Mouse (Mus musculus): ENCODE data around the gene Fkbp6. TPM values are rescaled to one million over a fixed set of nuclear protein-coding genes. Genes with fewer than 3 reads are reported as not detected.

The Fkbp6 gene
- polyA plus RNA-seq, 1 experiment from 2014 or later, result 0.46 TPM

GRCm38 (mm10) chr5:135316177-135316576, 33.7 kb downstream of the Fkbp6 start:
- no peak overlapping the region for H3K9ac ChIP-seq (ENCODE audit: low read depth, low read length)
- no peak overlapping the region for H3K4me3 ChIP-seq (ENCODE audit: low read depth, low read length)
- WGBS (ENCODE audit: insufficient replicate concordance), result 69% methylated on average over 3 of the region's 3 CpGs
- no peaks in the 10 kb centered on the region for H3K27me3 ChIP-seq (ENCODE audit: control insufficient read depth, insufficient read depth, low read length)
- H3K36me3 ChIP-seq (ENCODE audit: control insufficient read depth, insufficient read depth, low read length), result no peaks in the 10 kb centered on the region
- no peak for ATAC-seq (replicated peaks; ENCODE audit: insufficient number of reproducible peaks, low FRiP score, low TSS enrichment)
- no peak overlapping the region for H3K4me2 ChIP-seq
- H3K27ac ChIP-seq (ENCODE audit: low read depth, low read length), result no peak overlapping the region
- H3K9me3 ChIP-seq (replicated peaks; ENCODE audit: control insufficient read depth, low read length), result no peaks in the 10 kb centered on the region
- no peaks in the 10 kb centered on the region for H3K4me1 ChIP-seq (ENCODE audit: control insufficient read depth, insufficient read depth, low read length)

- Histone ChIP-seq H3K4me2 (no peak overlapping the region), H3K27me3 (ENCODE audit: control insufficient read depth, insufficient read depth, low read length) (0 out of 2 replicates have a peak, but pooled peaks cover 2% of the 10 kb centered on the region), H3K9me3 (replicated peaks; ENCODE audit: control insufficient read depth, low read length) (no peaks in the 10 kb centered on the region), H3K4me3 (ENCODE audit: low read depth, low read length) (no peak overlapping the region), H3K36me3 (ENCODE audit: control insufficient read depth, insufficient read depth, low read length) (no peaks in the 10 kb centered on the region), H3K9ac (ENCODE audit: low read depth, low read length) (no peak overlapping the region), H3K4me1 (ENCODE audit: control insufficient read depth, insufficient read depth, low read length) (no peaks in the 10 kb centered on the region), H3K27ac (ENCODE audit: low read depth, low read length) (no peak overlapping the region)
- WGBS (ENCODE audit: insufficient replicate concordance), result 42% methylated on average over 10 of the region's 10 CpGs
- ATAC-seq (replicated peaks; ENCODE audit: insufficient number of reproducible peaks, low FRiP score, low TSS enrichment), result no peak
Measured at GRCm38 (mm10) chr5:135306321-135306965, 43.4 kb downstream of the Fkbp6 start.

- no peak overlapping the region for H3K4me3 ChIP-seq (ENCODE audit: low read depth, low read length)
- no peaks in the 10 kb centered on the region for H3K9me3 ChIP-seq (replicated peaks; ENCODE audit: control insufficient read depth, low read length)
- H3K9ac ChIP-seq (ENCODE audit: low read depth, low read length), result no peak overlapping the region
Measured at GRCm38 (mm10) chr5:135302454-135302853, 47.4 kb downstream of the Fkbp6 start.

GRCm38 (mm10) chr5:135301916-135302315, 47.9 kb downstream of the Fkbp6 start:
- no peaks in the 10 kb centered on the region; the same call in 1 of the 2 replicates for H3K27me3 ChIP-seq (ENCODE audit: control insufficient read depth, insufficient read depth, low read length)
- H3K4me1 ChIP-seq (ENCODE audit: control insufficient read depth, insufficient read depth, low read length), result no peaks in the 10 kb centered on the region
- no peak overlapping the region for H3K27ac ChIP-seq (ENCODE audit: low read depth, low read length)
- H3K9me3 ChIP-seq (replicated peaks; ENCODE audit: control insufficient read depth, low read length), result no peaks in the 10 kb centered on the region
- no peak overlapping the region for H3K9ac ChIP-seq (ENCODE audit: low read depth, low read length)
- no peaks in the 10 kb centered on the region for H3K36me3 ChIP-seq (ENCODE audit: control insufficient read depth, insufficient read depth, low read length)
- H3K4me2 ChIP-seq, result no peak overlapping the region
- 28% methylated on average over 3 of the region's 3 CpGs for WGBS (ENCODE audit: insufficient replicate concordance)
- ATAC-seq (replicated peaks; ENCODE audit: insufficient number of reproducible peaks, low FRiP score, low TSS enrichment), result no peak
- H3K4me3 ChIP-seq (ENCODE audit: low read depth, low read length), result no peak overlapping the region

More at GRCm38 (mm10) chr5:135302454-135302853, 47.4 kb downstream of the Fkbp6 start:
- no peaks in the 10 kb centered on the region for H3K36me3 ChIP-seq (ENCODE audit: control insufficient read depth, insufficient read depth, low read length)
- no peaks in the 10 kb centered on the region; the same call in 1 of the 2 replicates for H3K27me3 ChIP-seq (ENCODE audit: control insufficient read depth, insufficient read depth, low read length)
- 69% methylated on average over 3 of the region's 3 CpGs for WGBS (ENCODE audit: insufficient replicate concordance)
- no peaks in the 10 kb centered on the region for H3K4me1 ChIP-seq (ENCODE audit: control insufficient read depth, insufficient read depth, low read length)
- H3K4me2 ChIP-seq, result no peak overlapping the region
- no peak overlapping the region for H3K27ac ChIP-seq (ENCODE audit: low read depth, low read length)
- ATAC-seq (replicated peaks; ENCODE audit: insufficient number of reproducible peaks, low FRiP score, low TSS enrichment), result no peak

- H3K27me3 ChIP-seq (ENCODE audit: control insufficient read depth, insufficient read depth, low read length), result 0 out of 2 replicates have a peak, but pooled peaks cover 3% of the 10 kb centered on the region
- H3K27ac ChIP-seq (ENCODE audit: low read depth, low read length), result no peak overlapping the region
- H3K9ac ChIP-seq (ENCODE audit: low read depth, low read length), result no peak overlapping the region
- H3K36me3 ChIP-seq (ENCODE audit: control insufficient read depth, insufficient read depth, low read length), result no peaks in the 10 kb centered on the region
- H3K4me2 ChIP-seq, result no peak overlapping the region
- no peaks in the 10 kb centered on the region for H3K9me3 ChIP-seq (replicated peaks; ENCODE audit: control insufficient read depth, low read length)
- H3K4me1 ChIP-seq (ENCODE audit: control insufficient read depth, insufficient read depth, low read length), result no peaks in the 10 kb centered on the region
- no peak for ATAC-seq (replicated peaks; ENCODE audit: insufficient number of reproducible peaks, low FRiP score, low TSS enrichment)
- H3K4me3 ChIP-seq (ENCODE audit: low read depth, low read length), result no peak overlapping the region
- 79% methylated on average over 2 of the region's 2 CpGs for WGBS (ENCODE audit: insufficient replicate concordance)
Measured at GRCm38 (mm10) chr5:135292001-135292400, 57.8 kb downstream of the Fkbp6 start.

GRCm38 (mm10) chr5:135291193-135291592, 58.7 kb downstream of the Fkbp6 start:
- 56% methylated on average over 4 of the region's 4 CpGs for whole genome bisulfite sequencing (ENCODE audit: insufficient replicate concordance)
- Histone ChIP-seq H3K27me3 (ENCODE audit: control insufficient read depth, insufficient read depth, low read length) (0 out of 2 replicates have a peak, but pooled peaks cover 4% of the 10 kb centered on the region), H3K4me2 (no peak overlapping the region), H3K4me1 (ENCODE audit: control insufficient read depth, insufficient read depth, low read length) (no peaks in the 10 kb centered on the region), H3K9me3 (replicated peaks; ENCODE audit: control insufficient read depth, low read length) (no peaks in the 10 kb centered on the region), H3K4me3 (ENCODE audit: low read depth, low read length) (no peak overlapping the region), H3K36me3 (ENCODE audit: control insufficient read depth, insufficient read depth, low read length) (no peaks in the 10 kb centered on the region), H3K9ac (ENCODE audit: low read depth, low read length) (no peak overlapping the region), H3K27ac (ENCODE audit: low read depth, low read length) (no peak overlapping the region)
- no peak for ATAC-seq (replicated peaks; ENCODE audit: insufficient number of reproducible peaks, low FRiP score, low TSS enrichment)

GRCm38 (mm10) chr5:135290703-135291102, 59.1 kb downstream of the Fkbp6 start:
- Histone ChIP-seq H3K9ac (ENCODE audit: low read depth, low read length) (no peak overlapping the region), H3K27me3 (ENCODE audit: control insufficient read depth, insufficient read depth, low read length) (0 out of 2 replicates have a peak, but pooled peaks cover 4% of the 10 kb centered on the region), H3K4me3 (ENCODE audit: low read depth, low read length) (no peak overlapping the region), H3K4me2 (no peak overlapping the region), H3K4me1 (ENCODE audit: control insufficient read depth, insufficient read depth, low read length) (no peaks in the 10 kb centered on the region), H3K36me3 (ENCODE audit: control insufficient read depth, insufficient read depth, low read length) (no peaks in the 10 kb centered on the region), H3K9me3 (replicated peaks; ENCODE audit: control insufficient read depth, low read length) (no peaks in the 10 kb centered on the region), H3K27ac (ENCODE audit: low read depth, low read length) (no peak overlapping the region)
- no peak for ATAC-seq (replicated peaks; ENCODE audit: insufficient number of reproducible peaks, low FRiP score, low TSS enrichment)
- WGBS (ENCODE audit: insufficient replicate concordance), result 69% methylated on average over 6 of the region's 6 CpGs

- Histone ChIP-seq H3K27ac (ENCODE audit: low read depth, low read length) (no peak overlapping the region), H3K4me1 (ENCODE audit: control insufficient read depth, insufficient read depth, low read length) (no peaks in the 10 kb centered on the region), H3K4me2 (no peak overlapping the region), H3K9me3 (replicated peaks; ENCODE audit: control insufficient read depth, low read length) (no peaks in the 10 kb centered on the region), H3K27me3 (ENCODE audit: control insufficient read depth, insufficient read depth, low read length) (0 out of 2 replicates have a peak, but pooled peaks cover 4% of the 10 kb centered on the region), H3K36me3 (ENCODE audit: control insufficient read depth, insufficient read depth, low read length) (no peaks in the 10 kb centered on the region), H3K4me3 (ENCODE audit: low read depth, low read length) (no peak overlapping the region), H3K9ac (ENCODE audit: low read depth, low read length) (no peak overlapping the region)
- no peak for ATAC-seq (replicated peaks; ENCODE audit: insufficient number of reproducible peaks, low FRiP score, low TSS enrichment)
- WGBS (ENCODE audit: insufficient replicate concordance), result 76% methylated on average over 5 of the region's 5 CpGs
Measured at GRCm38 (mm10) chr5:135286926-135287325, 62.9 kb downstream of the Fkbp6 start.

- 0% methylated on average over 6 of the region's 6 CpGs for WGBS (ENCODE audit: insufficient replicate concordance)
- ATAC-seq (replicated peaks; ENCODE audit: insufficient number of reproducible peaks, low FRiP score, low TSS enrichment), result no peak
- H3K4me2 ChIP-seq, result no peak overlapping the region
- no peaks in the 10 kb centered on the region for H3K4me1 ChIP-seq (ENCODE audit: control insufficient read depth, insufficient read depth, low read length)
- H3K36me3 ChIP-seq (ENCODE audit: control insufficient read depth, insufficient read depth, low read length), result no peaks in the 10 kb centered on the region
- H3K4me3 ChIP-seq (ENCODE audit: low read depth, low read length), result no peak overlapping the region
- H3K27ac ChIP-seq (ENCODE audit: low read depth, low read length), result no peak overlapping the region
- H3K9ac ChIP-seq (ENCODE audit: low read depth, low read length), result no peak overlapping the region
- 0 out of 2 replicates have a peak, but pooled peaks cover 4% of the 10 kb centered on the region for H3K27me3 ChIP-seq (ENCODE audit: control insufficient read depth, insufficient read depth, low read length)
- no peaks in the 10 kb centered on the region for H3K9me3 ChIP-seq (replicated peaks; ENCODE audit: control insufficient read depth, low read length)
Measured at GRCm38 (mm10) chr5:135286185-135286584, 63.7 kb downstream of the Fkbp6 start.
